Mouse (Mus musculus) testis, adult 2 months (tissue): Measurements from ENCODE around the gene Gdnf.

Experiments used
- CTCF ChIP-seq: fragments of 200-500 bp; IDR thresholded peaks from 2 replicates; pipeline ENCODE4 v1.5.1; 2012; ENCODE audit warnings: low read depth, mild to moderate bottlenecking, inconsistent platforms, low read length, moderate library complexity; ENCODE audit not compliant: control insufficient read depth, insufficient read depth, insufficient replicate concordance
- POLR2A ChIP-seq: fragments of 200-500 bp; IDR thresholded peaks from 2 replicates; pipeline ENCODE4 v1.6.1; 2012; ENCODE audit warnings: low read depth, mild to moderate bottlenecking, inconsistent platforms, low read length, moderate library complexity; ENCODE audit not compliant: control insufficient read depth

- TF ChIP-seq CTCF (no peak), POLR2A (no peak)
Measured at GRCm38 (mm10) chr15:7811856-7812733, 1.4 kb downstream of the Gdnf start.
